Mouse (Mus musculus): ENCODE results near the gene Hid1.

GRCm38 (mm10) chr11:115301351-115301750 is 66.2 kb downstream of the Hid1 start:
- TF ChIP-seq HCFC1 (IDR thresholded peaks at IDR 0.05; ENCODE audit: borderline replicate concordance, insufficient read depth, low read length) (no peak), MAFK (IDR thresholded peaks at IDR 0.05; ENCODE audit: insufficient read depth, low read depth, low read length) (no peak), CHD2 (IDR thresholded peaks at IDR 0.05; ENCODE audit: low read depth, low read length) (no peak), ZNF384 (IDR thresholded peaks at IDR 0.05; ENCODE audit: low read depth, low read length) (no peak)
